Mouse (Mus musculus) heart, postnatal 10 days (tissue): ENCODE data around the gene Chrdl2. TPM values are rescaled to one million over a fixed set of nuclear protein-coding genes. Genes with fewer than 3 reads are reported as not detected.

Experiments
- DNase-seq, 2 experiments: peaks; one replicate each; pipeline ENCODE4 v3.0.0; 2021
- intact Hi-C: fragments of 180-260 bp; cut with DNase I; formaldehyde crosslinking; loops from one replicate; pipeline ENCODE4 v1.15.1; 2025
- total RNA-seq, 2 experiments: library from RNA; stranded (reverse); gene quantifications; 2 replicates each; pipeline ENCODE4 v1.2.3; 2021

Gene Chrdl2
- total RNA-seq, 2 experiments from 2014 or later = not detected

DNA sequence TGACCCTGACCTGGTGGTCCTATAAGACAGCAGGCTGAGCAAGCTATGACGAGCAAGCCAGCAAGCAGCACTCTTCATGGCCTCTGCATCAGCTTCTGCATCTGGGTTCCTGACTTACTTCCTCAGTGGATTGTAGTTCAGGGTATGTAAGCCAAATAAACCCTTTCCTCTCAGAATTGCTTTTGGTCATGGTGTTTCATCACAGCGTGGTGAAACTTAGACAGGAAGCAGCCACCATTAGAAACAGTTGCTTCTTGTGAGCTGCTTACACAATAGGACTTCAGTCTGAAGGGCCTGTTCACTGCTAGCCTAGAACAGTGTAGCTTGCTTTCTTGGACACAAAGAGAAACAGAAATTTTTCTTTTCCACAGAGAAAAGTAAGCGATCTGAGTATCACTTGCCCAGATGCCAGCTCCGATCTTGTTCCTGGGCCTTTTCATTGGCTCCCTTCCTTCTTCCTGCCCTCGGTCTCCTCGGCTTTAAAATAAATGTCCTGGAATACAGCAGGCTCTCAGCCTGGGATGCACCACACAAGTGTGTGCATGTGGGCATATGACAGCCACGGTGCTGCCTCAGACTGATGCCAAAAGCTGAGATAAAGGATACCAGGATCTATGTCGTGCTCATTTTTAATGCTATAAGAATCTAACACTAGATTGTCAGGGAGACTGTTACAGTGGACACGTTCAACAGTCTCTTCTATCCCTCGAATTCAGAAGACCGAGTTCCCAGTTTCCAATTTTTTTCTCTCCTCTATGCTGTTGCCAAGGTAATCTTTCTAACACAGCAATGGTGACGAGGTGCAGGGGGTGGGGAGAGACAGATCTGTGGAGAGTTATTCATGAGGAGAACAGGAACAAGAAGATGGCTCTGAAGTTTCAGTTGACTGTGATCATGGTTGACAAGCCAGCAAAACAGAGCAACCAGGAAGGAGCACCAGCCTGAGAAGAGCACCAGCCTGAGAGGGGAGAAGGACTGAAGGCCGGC lies 23.4 kb upstream of the Chrdl2 start:
- intact Hi-C loops = no loop called here

DNA sequence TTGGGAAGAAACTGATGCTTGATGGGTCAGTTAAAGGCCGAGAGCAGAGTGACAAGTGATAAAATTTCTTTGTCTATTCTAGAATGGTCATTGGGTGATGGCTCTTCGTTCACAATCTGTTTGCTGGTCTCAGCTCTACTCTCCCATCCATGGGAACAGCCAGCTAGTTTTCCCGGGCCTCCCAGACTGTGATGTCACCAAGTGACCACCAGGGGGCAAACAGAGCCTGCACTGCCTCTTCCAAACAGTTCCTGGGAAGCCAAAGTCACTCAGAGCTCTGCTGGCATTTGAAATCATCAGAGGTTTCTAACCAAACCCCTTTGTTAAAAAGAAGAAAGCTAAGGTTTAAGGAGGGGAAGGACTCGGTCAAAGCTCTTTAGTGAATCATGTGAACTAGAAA lies 17.2 kb upstream of the Chrdl2 start:
- intact Hi-C loops = loop anchor here (2.0 to 5.0 kb wide), 3 partner anchors 120 to 244 kb away; no protein-coding TSS in a partner anchor
- peak; percentile 74 to 87 for DNase-seq

More for the DNA sequence above, 23.4 kb upstream of the Chrdl2 start:
- no peak for DNase-seq

DNA sequence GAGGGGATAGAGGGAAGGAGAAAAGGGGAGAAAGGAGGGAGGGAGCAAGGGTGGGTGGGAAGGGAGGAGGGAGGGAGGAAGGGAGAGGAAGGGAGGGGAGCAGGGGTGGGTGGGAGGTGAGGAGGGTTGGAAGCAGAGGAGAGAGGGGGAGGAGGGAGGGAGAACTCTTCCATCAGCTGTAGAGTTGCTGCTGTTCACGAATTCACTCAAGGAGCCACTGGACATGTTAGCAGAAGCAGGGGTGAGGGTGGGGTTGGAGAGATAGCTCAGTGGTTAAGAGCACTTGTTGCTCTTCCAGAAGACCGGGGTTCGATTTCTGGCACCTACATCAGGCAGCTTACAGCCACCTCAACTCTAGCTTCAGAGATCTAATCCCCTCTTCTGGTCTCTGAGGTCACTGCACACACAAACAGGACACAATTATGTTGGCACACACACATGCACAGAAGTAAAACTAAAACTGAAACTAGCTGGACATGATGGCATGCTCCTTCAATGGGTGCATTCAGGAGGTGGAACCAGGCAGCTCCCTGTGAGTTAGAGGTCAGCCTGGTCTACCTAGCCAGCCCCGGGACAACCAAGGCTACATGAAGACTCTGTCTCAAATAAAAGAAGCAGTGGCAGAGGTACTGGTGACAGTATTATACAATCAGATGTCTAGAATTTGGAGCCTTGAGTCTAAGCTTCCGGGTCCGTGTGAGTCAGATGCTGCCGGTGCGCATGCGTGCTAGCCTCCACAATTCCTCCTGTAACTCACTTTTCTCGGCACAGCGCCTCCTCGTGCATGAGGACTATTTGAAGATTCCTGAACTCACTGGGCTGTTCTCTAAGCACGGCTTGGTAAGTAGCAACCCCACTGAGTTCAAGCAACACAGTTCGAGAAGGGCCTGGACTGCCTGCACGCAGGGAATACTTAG lies 15.9 kb upstream of the Chrdl2 start:
- DNase-seq = no peak
- intact Hi-C loops = loop anchor here (2.0 to 5.0 kb wide), 3 partner anchors 119 to 242 kb away; no protein-coding TSS in a partner anchor

DNA sequence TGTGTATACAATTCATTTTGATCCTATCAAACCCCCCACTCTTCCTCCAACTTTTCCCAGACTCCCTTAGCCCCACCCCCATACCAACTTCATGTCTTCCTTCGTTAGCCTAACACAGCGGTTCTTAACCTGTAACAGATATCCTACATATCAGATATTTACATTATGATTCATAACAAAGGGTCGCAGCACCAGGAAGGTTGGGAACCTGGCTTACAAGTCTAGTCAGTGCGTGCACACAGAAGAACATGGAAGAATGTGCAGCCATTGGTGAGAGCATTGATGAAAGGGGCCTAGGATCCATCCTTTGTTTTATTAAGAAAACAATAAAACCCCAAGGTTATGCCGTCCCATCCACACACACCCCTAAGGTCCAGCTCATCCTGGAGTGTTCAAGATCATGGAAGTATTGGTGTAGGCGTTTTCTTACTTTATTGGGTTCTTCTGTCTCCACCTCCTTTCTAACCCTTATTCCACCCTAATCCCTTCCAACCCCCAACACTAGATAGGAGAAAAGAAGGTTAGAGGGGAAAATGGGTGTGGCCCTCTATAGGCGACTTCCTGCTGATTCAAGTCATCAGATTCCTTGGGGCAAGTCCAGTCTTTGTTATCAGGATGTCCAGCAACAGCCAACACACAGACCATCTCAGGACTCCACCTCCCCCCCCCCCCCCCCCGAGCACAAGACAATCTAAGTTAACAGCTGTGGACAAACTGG lies 14.8 kb upstream of the Chrdl2 start:
- intact Hi-C loops = no loop called here
- no peak for DNase-seq

DNA sequence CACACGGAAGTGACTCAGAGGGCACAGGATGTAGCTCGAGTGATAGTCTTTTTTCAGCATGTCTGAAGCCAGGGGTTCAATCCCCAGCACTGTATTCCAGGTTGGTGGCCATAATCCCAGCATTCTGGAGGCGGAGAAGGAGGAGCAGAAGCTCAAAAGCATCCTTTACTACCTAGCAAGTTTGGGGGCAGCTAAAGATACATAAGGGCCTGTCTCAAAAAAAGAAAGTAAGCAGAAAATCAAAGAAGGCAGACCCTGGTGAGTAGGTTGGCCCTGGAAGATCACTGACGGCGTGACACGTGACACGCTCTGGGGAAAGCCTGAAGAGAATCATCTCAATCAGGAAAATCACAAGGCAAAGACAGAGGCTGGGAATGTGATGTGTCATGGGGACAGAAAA lies 12.8 kb upstream of the Chrdl2 start:
- intact Hi-C loops = no loop called here
- DNase-seq = no peak

DNA sequence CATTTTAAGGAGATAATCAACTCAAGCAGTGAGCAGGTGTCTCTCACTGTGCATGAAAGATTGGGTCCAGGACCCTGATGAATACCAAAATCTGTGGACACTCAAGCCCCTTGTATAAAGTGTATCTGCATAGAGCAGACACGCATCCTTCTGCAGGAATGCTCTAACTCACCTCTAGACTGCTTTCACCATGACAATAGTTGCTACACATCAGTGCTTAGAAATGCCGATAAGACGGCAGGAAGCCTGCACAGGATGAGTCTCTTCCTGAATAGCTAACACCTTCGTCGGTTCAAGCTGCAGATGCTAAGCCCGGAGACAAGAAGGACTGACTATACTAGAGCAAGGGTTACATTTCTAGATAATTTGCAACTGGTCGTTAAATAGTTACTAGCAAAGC lies 10.8 kb upstream of the Chrdl2 start:
- no peak for DNase-seq
- intact Hi-C loops = no loop called here

DNA sequence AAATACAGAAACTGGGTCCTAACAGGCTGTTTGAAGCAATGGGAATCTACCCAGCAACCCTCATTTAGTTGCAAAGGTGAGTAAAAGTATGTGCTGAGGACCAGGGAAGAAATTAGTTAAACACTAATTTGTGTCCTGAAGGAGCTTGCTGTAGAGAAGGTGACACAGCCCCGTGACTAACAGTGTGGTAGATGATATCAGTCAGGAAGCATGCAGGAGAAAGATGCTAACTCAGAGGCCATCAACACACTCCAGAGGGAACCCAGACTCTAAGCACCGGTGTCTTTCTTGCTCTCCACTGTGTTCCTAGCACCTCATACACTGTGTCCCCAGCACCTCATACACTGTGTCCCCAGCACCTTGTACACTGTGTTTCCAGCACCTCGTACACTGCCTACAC lies 7.3 kb upstream of the Chrdl2 start:
- intact Hi-C loops = no loop called here
- DNase-seq = no peak

DNA sequence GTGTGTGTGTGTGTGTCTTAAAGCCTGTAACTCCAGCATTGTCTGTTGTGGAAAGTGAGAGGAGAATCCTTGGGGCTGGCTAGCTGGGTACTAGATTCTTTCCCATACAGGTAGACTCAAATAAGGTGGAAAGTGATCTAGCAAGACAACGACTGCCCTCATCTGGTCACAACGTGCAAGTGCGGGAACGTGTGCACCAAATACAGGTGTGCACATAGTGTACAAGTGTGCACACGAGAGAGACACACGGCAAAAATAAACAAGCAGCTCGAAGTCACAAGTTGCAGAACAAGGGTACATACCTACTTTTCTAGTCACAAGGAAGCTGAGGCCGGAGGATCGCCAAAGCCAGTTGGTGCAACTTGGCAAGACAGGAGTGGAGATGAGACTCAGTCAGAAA lies 2.2 kb upstream of the Chrdl2 start:
- intact Hi-C loops = no loop called here
- DNase-seq = peak in 1 of 2 experiments; percentile 26

DNA sequence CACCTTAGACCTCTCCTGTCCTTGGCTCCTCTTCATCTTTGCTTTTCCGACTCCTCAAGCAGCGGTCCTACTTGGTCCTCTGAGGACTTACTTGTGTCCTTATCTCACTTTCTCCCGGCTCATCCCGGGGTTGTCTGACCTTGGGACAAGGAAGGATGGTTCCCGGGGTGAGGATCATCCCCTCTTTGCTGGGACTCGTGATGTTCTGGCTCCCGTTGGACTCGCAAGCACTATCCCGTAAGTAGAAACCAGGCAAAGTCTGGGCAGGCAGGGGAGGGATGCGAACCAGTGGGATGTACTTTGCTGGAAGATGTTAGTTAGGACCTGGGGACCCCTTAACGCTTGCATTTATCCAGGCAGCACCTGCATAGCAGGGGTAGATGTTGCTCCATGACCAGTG lies 439 bp downstream of the Chrdl2 start:
- no peak for DNase-seq
- intact Hi-C loops = no loop called here

DNA sequence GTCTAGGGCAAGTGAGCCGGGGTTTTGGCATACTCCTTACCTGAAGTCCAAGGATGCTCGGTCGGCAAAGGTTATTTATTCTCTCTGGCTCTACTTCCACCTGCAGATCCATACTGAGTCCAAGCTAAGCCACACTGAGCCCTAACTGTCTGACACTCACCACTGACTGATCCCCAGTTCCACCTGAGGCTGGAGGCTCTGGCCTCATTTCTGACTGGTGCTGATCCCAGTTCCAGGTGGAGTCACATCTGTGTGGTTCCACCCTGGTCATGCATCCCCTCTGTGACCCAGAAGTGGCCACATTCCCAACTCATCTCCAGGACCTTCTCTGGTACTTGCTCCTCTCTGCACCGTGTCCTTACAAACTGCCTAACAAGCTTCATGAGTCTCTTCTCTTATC lies 2.8 kb downstream of the Chrdl2 start:
- intact Hi-C loops = no loop called here
- DNase-seq = no peak

DNA sequence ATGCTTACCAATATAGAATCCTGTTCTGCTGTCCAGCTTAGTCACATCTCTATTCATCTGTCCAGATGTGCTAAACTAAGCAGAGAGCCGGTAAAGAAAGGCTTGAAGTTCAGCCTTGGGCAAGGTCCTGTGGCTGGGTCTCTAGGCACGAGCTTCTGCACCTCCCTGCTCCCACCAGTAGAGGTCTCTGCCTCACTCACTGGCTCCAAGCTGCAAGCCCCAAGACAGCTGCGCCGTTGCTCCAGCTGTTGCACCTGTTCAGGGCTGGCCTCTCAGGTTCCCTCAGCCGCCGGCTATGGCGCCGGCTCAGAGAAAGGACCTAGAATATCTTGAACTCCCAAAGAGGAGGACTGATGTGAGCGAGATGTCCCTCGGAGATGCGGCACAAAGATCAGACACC lies 3.7 kb downstream of the Chrdl2 start:
- DNase-seq = peak; percentile 75 to 80
- intact Hi-C loops = loop anchor here (1.0 to 5.0 kb wide), 2 partner anchors 99 to 178 kb away; no protein-coding TSS in a partner anchor

DNA sequence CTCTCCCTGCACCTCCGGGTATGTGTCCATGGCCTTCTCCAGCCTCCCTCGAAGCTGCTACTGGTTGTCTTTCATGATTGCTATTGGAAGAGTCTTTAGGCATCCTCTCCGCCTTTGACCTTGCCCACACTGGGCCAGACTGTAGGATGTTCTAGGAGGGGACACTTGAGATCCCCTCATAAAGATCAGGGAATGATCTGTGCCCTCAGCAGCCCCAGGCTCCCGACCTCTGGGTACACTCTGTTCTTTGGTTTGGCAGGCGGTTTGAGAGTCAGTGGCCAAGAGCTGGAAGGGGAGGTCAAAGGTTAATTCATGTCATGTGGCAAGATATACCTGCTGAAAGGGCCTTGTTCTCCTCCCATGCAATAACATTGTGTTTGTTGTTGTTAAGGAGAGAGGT lies 4.7 kb downstream of the Chrdl2 start:
- intact Hi-C loops = loop anchor here (1.0 to 5.0 kb wide), 2 partner anchors 98 to 177 kb away; no protein-coding TSS in a partner anchor
- no peak for DNase-seq

DNA sequence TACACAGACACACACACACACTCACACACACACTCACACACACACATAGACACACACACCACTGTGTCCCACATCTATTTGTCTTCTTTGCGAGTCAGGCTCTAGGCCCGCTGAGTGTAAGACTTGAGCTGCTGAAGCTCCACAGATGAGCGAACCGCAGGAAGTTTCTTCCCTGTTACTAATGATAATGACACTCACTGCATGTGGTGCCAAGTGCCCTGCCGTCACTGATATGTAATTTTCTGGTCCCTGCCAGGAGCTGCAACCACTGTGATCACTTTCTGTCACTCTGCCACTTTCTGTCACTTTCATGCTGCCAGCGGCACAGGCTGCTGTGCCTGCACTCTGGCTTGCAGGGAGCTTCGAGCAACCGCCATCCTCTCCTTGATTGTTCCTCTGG lies 6.1 kb downstream of the Chrdl2 start:
- peak; percentile 42 to 43 for DNase-seq
- intact Hi-C loops = loop anchor here (2.0 to 5.0 kb wide), 2 partner anchors 17 to 175 kb away; no protein-coding TSS in a partner anchor

DNA sequence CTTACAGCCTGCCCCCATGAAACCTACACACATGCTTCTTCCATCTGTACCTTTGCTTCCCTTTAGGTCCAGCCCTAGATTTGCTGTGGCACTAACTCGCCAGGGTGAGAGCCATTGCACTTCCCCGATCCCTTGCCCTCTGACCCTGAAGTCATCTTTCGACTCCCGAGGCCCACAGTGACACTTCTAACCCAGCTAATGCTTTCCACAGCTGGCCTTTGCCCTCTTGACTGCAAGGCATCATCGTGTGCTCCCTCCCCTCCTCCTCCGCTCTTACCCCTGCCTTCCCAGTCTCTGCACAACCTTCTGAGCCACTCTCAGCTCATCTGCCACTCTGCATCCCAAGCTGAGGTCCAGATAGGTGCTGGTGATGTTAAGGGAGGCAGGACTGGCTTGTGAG lies 6.5 kb downstream of the Chrdl2 start:
- intact Hi-C loops = loop anchor here (2.0 to 5.0 kb wide), 2 partner anchors 16 to 175 kb away; no protein-coding TSS in a partner anchor
- DNase-seq = no peak

DNA sequence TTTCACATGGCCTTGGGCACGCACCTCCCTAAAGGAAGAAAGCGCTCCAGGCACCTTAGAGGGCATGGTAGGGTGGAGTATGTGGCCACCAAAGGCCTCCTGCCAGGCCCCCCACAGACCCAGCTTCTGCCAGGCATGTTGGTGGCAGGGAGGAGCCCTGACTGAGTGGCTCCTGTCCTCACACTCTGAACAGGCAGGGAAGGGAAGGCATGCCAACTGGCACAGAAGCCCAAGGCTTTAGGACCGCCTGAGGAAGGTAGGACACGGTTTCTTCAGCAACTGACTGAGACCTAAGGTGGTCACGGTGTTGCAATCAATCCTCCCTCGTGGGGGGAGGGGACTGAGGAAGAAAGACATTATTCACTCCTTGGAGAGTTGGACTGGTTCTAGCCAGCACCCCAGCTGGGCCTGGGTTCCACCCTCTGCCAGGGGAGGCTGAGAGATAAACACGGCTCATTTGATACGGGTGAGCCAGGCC lies 8.2 kb downstream of the Chrdl2 start:
- intact Hi-C loops = loop anchor here (5.0 kb wide), 1 partner anchor 173 kb away; no protein-coding TSS in a partner anchor
- peak; percentile 24 to 34 for DNase-seq

DNA sequence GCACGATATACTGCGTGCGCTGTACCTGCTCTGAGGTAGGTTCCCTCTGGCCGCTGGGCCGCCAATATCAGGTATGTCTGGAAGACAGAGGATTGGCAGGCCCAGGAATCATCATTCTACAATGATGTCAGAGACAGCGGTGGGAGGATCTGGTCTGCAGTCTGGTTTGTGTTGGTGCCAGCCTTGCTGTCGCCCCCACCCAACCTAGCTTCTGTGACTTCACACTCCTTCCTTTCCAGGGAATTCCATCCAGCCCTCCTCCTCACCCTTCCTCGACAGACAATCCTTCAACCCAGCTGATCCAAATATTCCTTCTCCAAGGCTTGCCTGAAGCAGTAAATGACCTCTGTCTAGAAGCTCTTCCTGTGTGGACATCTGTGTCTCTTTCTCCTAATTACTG lies 11.1 kb downstream of the Chrdl2 start:
- no peak for DNase-seq
- intact Hi-C loops = no loop called here

DNA sequence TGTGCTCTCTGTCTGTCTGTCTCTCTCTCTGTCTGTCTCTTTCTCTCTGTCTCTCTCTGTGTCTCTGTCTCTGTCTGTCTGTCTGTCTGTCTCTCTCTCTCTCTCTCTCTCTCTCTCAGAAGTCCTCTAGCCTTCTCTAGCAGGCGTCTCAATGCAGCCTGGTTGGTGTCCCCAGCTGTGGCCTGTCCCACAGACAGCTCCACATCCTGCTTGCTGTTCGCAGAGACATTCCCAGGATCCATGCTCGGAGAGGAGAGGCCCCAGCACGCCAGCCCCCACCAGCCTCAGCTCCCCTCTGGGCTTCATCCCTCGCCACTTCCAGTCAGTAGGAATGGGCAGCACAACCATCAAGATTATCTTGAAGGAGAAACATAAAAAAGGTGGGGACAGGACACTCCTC lies 21.4 kb downstream of the Chrdl2 start:
- intact Hi-C loops = no loop called here
- DNase-seq = no peak

DNA sequence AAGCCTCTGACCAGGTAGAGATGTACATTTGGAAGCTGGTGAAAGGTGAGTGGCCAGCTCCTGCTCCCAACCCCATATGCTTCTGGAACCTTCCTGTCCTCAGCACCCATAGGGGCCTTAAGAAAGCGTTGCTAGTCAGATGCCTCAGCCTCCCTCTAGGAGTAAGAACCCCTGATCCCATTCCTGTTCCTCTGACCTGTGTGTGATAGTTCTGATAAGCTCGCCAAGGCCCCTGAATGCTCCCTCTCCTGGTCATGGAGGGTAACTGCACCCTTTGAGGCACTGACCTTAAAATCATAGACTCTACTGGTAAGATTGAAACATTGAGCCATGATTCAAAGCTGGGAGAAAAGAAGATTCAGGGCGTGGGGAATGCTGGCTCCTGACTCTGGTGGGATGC lies 23.3 kb downstream of the Chrdl2 start:
- DNase-seq = peak in 1 of 2 experiments; percentile 46
- intact Hi-C loops = loop anchor here (2.0 kb wide), 1 partner anchor 17 kb away; no protein-coding TSS in a partner anchor

DNA sequence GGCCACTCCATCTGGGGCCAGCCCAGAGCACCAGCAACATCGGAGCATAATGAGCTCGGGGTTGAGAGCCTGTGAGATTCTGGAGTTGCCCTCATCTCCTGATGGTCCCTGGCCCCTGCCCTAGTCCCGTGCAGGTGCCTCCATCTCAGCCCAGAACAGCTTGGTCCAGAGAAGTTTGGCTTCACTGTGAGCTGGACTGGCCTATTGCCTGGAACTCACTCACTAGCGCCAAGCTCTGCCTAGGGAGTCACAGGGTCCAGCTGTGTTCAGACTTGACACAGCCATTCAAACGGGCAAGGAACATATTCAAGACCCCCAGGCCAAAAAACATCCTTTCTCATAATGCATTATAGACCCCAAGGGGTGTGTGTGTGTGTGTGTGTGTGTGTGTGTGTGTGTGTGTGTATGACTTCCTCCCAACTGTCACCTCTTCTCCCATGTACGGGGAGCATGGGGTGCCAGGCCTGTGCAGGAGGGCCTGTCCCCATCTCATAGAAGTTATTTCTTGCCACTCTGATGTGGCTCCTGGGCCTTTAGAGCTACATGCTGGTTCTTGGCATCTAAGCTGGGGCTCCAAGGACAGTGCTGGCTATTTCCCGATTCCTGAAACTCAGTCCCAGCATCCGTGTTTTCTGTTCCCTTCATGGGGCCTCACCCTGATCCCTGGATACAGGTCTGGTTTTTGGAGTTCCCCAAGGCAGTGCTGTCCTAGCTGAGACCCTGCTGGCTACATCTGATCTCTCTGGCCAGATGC lies 25.2 kb downstream of the Chrdl2 start:
- intact Hi-C loops = no loop called here
- DNase-seq = no peak
